Mouse (Mus musculus): ENCODE measurements around the gene Pyroxd2. TPM values are rescaled to one million over a fixed set of nuclear protein-coding genes. Genes with fewer than 3 reads are reported as not detected.

Pyroxd2 gene
- polyA plus RNA-seq, 2 experiments = 2.9 to 6.5 TPM

DNA sequence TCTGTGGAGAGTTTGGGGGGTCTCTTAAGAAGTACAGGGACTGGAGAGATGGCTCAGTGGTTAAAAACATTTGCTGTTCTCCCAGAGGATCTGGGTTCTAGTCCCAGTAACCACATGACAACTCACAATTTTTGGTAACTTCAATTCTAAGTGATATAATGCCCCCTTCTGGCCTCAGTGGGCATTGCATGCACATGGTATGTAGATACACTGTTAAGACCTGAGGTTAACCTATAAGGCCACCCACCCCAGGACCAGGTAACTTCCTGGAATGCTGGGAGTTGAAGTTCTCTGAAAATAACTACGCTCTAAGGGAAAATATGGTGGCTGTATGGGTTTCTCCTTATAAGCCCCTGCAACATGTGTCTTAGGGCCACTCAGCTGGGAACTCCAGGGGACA is 24.2 kb upstream of the Pyroxd2 start:
- Histone ChIP-seq H3K4me1 (ENCODE audit: control insufficient read depth, insufficient read depth, low read length) (peaks cover 5% of the 10 kb centered on the region; the same call in 1 of the 2 replicates), H3K4me2 (replicated peaks; ENCODE audit: low read depth, low read length, severe bottlenecking) (no peak overlapping the region), H3K4me3 (replicated peaks; ENCODE audit: low read length) (no peak overlapping the region), H3K36me3 (ENCODE audit: control insufficient read depth, insufficient read depth, low read length) (no peaks in the 10 kb centered on the region), H3K9ac (ENCODE audit: low read depth, low read length, severe bottlenecking) (no peak overlapping the region), H3K9me3 (ENCODE audit: control insufficient read depth, low read length) (no peaks in the 10 kb centered on the region), H3K27me3 (ENCODE audit: control insufficient read depth, insufficient read depth, low read length) (no peaks in the 10 kb centered on the region), H3K27ac (replicated peaks; ENCODE audit: low read depth, low read length) (no peak overlapping the region)
- no peak for ATAC-seq (ENCODE audit: low FRiP score, low read depth)
- no peak for DNase-seq (ENCODE audit: low spot score)
- 100% methylated on average over 1 of the region's 1 CpGs for WGBS
- no peak for TF ChIP-seq POLR2A (IDR thresholded peaks at IDR 0.05; ENCODE audit: borderline replicate concordance, extremely low read depth, insufficient read depth, insufficient read length)

DNA sequence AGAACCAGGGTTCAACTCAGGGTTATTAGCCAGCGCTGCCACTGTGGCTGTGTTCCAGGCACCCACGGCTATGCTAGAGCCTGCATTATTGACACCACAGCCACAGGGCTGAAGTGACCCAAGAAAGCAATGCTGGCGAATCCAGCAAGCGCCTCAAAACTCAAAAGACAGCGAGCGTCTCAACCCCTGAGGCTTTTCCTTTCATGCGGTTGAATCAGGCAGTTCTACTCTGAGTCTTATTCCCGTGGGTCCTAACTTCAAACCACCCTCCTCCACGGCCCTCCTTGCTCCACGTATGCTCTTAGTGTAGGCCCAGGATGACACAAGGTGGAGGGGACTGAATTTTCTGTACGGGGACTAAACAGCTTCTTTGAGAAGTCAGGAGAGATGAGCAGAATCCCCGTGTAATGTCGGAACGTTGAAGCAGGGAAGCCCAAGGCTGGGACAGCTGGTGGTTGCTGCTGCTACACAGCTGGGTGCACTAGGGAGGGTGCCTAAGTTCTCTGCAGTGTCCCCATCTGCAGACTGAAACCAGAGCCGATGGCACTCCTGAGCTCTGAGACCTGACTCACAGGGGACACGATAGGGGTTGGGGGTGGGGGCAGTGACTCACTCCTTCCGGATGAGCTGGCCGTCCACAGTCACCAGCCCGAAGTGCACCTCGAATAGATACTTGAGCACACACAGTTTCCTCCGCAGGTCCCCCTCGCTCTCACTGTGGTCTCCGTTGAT is 17.7 kb upstream of the Pyroxd2 start:
- ATAC-seq (ENCODE audit: low FRiP score, low read depth) (no peak), DNase-seq (ENCODE audit: low spot score) (no peak)
- Histone ChIP-seq H3K4me1 (ENCODE audit: control insufficient read depth, insufficient read depth, low read length) (no peaks in the 10 kb centered on the region), H3K4me2 (replicated peaks; ENCODE audit: low read depth, low read length, severe bottlenecking) (no peak overlapping the region), H3K4me3 (replicated peaks; ENCODE audit: low read length) (no peak overlapping the region), H3K27me3 (ENCODE audit: control insufficient read depth, insufficient read depth, low read length) (no peaks in the 10 kb centered on the region), H3K9me3 (ENCODE audit: control insufficient read depth, low read length) (no peaks in the 10 kb centered on the region), H3K9ac (ENCODE audit: low read depth, low read length, severe bottlenecking) (no peak overlapping the region), H3K27ac (replicated peaks; ENCODE audit: low read depth, low read length) (no peak overlapping the region), H3K36me3 (ENCODE audit: control insufficient read depth, insufficient read depth, low read length) (0 out of 2 replicates have a peak, but pooled peaks cover 5% of the 10 kb centered on the region)
- no peak for TF ChIP-seq POLR2A (IDR thresholded peaks at IDR 0.05; ENCODE audit: borderline replicate concordance, extremely low read depth, insufficient read depth, insufficient read length)
- WGBS = 79% methylated on average over 23 of the region's 23 CpGs

DNA sequence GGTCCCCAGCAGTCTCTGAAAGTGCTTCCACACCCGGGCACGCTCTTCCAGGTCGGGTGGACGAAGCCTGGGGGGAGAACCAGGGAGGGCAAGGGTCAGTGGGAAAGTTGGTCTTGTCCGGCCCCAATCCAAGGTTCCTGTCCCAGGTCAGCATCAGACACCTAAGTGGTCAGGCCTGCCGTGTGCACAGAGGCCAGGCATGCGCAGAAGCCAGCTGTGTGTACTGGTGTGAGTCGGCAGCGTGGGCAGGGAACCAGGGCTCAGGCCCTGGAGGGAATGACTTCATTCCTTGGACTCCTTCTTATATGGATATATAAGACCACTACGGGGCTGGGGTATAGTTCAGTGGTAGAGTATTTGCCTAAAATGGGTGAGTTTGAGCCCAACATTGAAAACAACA is 17.1 kb upstream of the Pyroxd2 start:
- DNase-seq (ENCODE audit: low spot score) = no peak
- 0 out of 2 replicates have a peak, but pooled peaks cover 5% of the 10 kb centered on the region for H3K36me3 ChIP-seq (ENCODE audit: control insufficient read depth, insufficient read depth, low read length)
- no peak overlapping the region for H3K4me3 ChIP-seq (replicated peaks; ENCODE audit: low read length)
- H3K9me3 ChIP-seq (ENCODE audit: control insufficient read depth, low read length) = no peaks in the 10 kb centered on the region
- H3K9ac ChIP-seq (ENCODE audit: low read depth, low read length, severe bottlenecking) = no peak overlapping the region
- WGBS = 89% methylated on average over 10 of the region's 10 CpGs
- no peak for ATAC-seq (ENCODE audit: low FRiP score, low read depth)
- no peaks in the 10 kb centered on the region for H3K27me3 ChIP-seq (ENCODE audit: control insufficient read depth, insufficient read depth, low read length)
- no peak overlapping the region for H3K27ac ChIP-seq (replicated peaks; ENCODE audit: low read depth, low read length)
- H3K4me2 ChIP-seq (replicated peaks; ENCODE audit: low read depth, low read length, severe bottlenecking) = no peak overlapping the region
- TF ChIP-seq POLR2A (IDR thresholded peaks at IDR 0.05; ENCODE audit: borderline replicate concordance, extremely low read depth, insufficient read depth, insufficient read length) = no peak
- no peaks in the 10 kb centered on the region for H3K4me1 ChIP-seq (ENCODE audit: control insufficient read depth, insufficient read depth, low read length)

DNA sequence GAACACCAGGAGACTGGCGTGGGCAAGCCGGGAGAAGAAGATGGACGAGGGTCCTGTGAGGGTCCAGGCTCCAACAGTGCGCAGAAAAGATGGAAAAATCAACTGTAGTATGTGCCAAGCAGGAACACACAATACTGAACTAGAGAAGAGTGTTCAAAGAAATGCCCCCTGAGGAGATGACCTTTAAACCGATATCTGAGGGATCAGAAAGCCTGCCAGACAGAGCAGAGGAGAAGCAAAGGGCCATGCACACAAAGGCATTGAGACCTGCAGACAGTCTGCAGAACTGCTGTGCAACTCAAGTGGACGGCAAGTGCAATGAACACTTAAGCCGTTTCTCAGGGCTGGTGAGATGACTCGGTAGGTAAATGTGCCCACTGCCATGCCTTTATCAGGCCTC is 14.8 kb upstream of the Pyroxd2 start:
- Histone ChIP-seq H3K4me1 (ENCODE audit: control insufficient read depth, insufficient read depth, low read length) (peaks cover 10% of the 10 kb centered on the region), H3K27ac (replicated peaks; ENCODE audit: low read depth, low read length) (no peak overlapping the region), H3K4me2 (replicated peaks; ENCODE audit: low read depth, low read length, severe bottlenecking) (no peak overlapping the region), H3K9me3 (ENCODE audit: control insufficient read depth, low read length) (no peaks in the 10 kb centered on the region), H3K9ac (ENCODE audit: low read depth, low read length, severe bottlenecking) (no peak overlapping the region), H3K36me3 (ENCODE audit: control insufficient read depth, insufficient read depth, low read length) (0 out of 2 replicates have a peak, but pooled peaks cover 5% of the 10 kb centered on the region), H3K27me3 (ENCODE audit: control insufficient read depth, insufficient read depth, low read length) (no peaks in the 10 kb centered on the region), H3K4me3 (replicated peaks; ENCODE audit: low read length) (no peak overlapping the region)
- 75% methylated on average over 8 of the region's 8 CpGs for WGBS
- DNase-seq (ENCODE audit: low spot score) (no peak), ATAC-seq (ENCODE audit: low FRiP score, low read depth) (no peak)
- TF ChIP-seq POLR2A (IDR thresholded peaks at IDR 0.05; ENCODE audit: borderline replicate concordance, extremely low read depth, insufficient read depth, insufficient read length) = no peak

DNA sequence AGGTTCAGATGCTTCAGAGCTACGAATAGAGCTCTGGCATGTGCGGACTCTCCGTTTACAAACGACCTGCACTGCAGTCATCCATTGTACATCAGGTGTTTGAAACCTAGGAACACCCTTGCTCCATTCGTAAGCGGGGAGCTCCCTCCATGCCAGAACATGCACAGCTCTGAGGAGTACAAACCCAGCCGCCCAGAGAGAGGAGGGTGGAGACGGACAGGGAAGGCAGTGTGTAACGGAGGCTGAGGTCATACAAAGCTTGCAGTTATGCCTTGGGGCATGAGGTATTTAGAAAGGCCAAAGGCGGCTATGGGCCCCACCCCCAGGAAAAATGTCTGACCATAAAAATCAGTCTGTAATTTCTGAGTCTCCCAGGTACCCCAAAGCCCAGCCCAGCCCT is 11.8 kb upstream of the Pyroxd2 start:
- WGBS = 40% methylated on average over 10 of the region's 10 CpGs
- no peak for TF ChIP-seq POLR2A (IDR thresholded peaks at IDR 0.05; ENCODE audit: borderline replicate concordance, extremely low read depth, insufficient read depth, insufficient read length)
- no peak overlapping the region for H3K4me2 ChIP-seq (replicated peaks; ENCODE audit: low read depth, low read length, severe bottlenecking)
- peak overlapping the region; percentile 50 for H3K27ac ChIP-seq (replicated peaks; ENCODE audit: low read depth, low read length)
- H3K36me3 ChIP-seq (ENCODE audit: control insufficient read depth, insufficient read depth, low read length) = no peaks in the 10 kb centered on the region
- peak; percentile 74 for ATAC-seq (ENCODE audit: low FRiP score, low read depth)
- no peak for DNase-seq (ENCODE audit: low spot score)
- H3K9ac ChIP-seq (ENCODE audit: low read depth, low read length, severe bottlenecking) = no peak overlapping the region
- peaks cover 10% of the 10 kb centered on the region for H3K4me1 ChIP-seq (ENCODE audit: control insufficient read depth, insufficient read depth, low read length)
- H3K9me3 ChIP-seq (ENCODE audit: control insufficient read depth, low read length) = no peaks in the 10 kb centered on the region
- H3K27me3 ChIP-seq (ENCODE audit: control insufficient read depth, insufficient read depth, low read length) = no peaks in the 10 kb centered on the region
- no peak overlapping the region for H3K4me3 ChIP-seq (replicated peaks; ENCODE audit: low read length)

All from limb, embryonic 14.5 days (tissue).